In the genomic region with DNA sequence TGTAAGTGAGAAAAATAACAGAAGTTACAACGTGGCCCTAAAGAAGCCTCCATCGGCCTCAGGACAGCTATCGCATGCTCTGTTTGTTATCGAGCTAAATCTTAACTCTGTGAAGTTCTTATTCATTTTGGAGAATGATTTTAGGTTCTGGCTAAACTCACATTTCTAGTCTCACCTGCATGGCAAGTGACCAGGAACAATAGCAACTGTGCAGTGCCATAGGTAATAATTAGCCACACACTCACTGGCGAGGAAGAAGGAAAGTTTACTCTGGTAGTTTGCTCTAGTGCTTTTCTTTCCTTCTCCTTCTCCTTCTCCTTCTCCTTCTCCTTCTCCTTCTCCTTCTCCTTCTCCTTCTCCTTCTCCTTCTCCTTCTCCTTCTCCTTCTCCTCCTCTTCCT, we compare ENCODE assay signal across 28 mouse cellular contexts.
A peak's percentile ranks its signal among the peaks of the same experiment; 100 is the strongest.
DNase-seq lines count a peak whose midpoint lies in the region; ATAC-seq and TF ChIP-seq lines count a peak whose summit lies in the region.
"Had no signal": no experiment of that assay in that cellular context is flagged by ENCODE, and none has a peak within 500 bp of the region (broad histone marks: within the 10 kb centered on the region; RNA-seq: fewer than 3 reads in every experiment).

No protein-coding gene starts in this region.

- H3K27me3 ChIP-seq in forebrain, embryonic 15.5 days = no peaks in the 10 kb centered on the region
- no peaks in the 10 kb centered on the region for H3K27me3 ChIP-seq in forebrain, embryonic 13.5 days
- no peaks in the 10 kb centered on the region for H3K27me3 ChIP-seq in kidney, embryonic 14.5 days (ENCODE audit: control insufficient read depth, insufficient read depth, low read length)
- H3K27me3 ChIP-seq in midbrain, embryonic 11.5 days (ENCODE audit: control insufficient read depth, insufficient read depth, low read length) = no peaks in the 10 kb centered on the region
- H3K27me3 ChIP-seq: CH12.LX; forebrain, embryonic 12.5 days; hindbrain, embryonic 13.5 days; limb, embryonic 13.5 days; stomach, embryonic 15.5 days had no signal

- DNase-seq in kidney, adult 11 months = no peak
- peak; percentile 21 for DNase-seq in lung, postnatal 36 days
- DNase-seq in lung, adult 2 months = no peak
- DNase-seq in midbrain, embryonic 11.5 days (ENCODE audit: low spot score, missing footprints) = no peak
- DNase-seq: adrenal gland, adult 2 months; cerebellum, adult 2 months; cerebellum, postnatal 14 days; gastrocnemius, postnatal 25 days; heart, adult 18-20 months; heart, postnatal 4 days; right cerebral cortex, postnatal 25 days; thymus, postnatal 14 days had no signal

- H3K9me3 ChIP-seq in forebrain, embryonic 15.5 days = no peaks in the 10 kb centered on the region
- H3K9me3 ChIP-seq in forebrain, embryonic 13.5 days (replicated peaks) = peaks cover 5% of the 10 kb centered on the region; the same call in 1 of the 2 replicates
- H3K9me3 ChIP-seq in kidney, embryonic 14.5 days (ENCODE audit: control insufficient read depth, low read length) = peaks cover 2% of the 10 kb centered on the region; the same call in 1 of the 2 replicates
- H3K9me3 ChIP-seq in midbrain, embryonic 11.5 days (ENCODE audit: control insufficient read depth, low read length) = no peaks in the 10 kb centered on the region; the same call in 1 of the 2 replicates
- H3K9me3 ChIP-seq: hindbrain, embryonic 13.5 days; limb, embryonic 13.5 days; stomach, embryonic 15.5 days had no signal

- peaks cover 23% of the 10 kb centered on the region for H3K4me1 ChIP-seq in forebrain, embryonic 15.5 days
- H3K4me1 ChIP-seq in forebrain, embryonic 13.5 days = peaks cover 24% of the 10 kb centered on the region
- H3K4me1 ChIP-seq in kidney, embryonic 14.5 days (ENCODE audit: control insufficient read depth, insufficient read depth, low read length) = no peaks in the 10 kb centered on the region
- H3K4me1 ChIP-seq in lung, adult 2 months (ENCODE audit: control insufficient read depth, insufficient read depth, low read length) = peaks cover 8% of the 10 kb centered on the region; the same call in 1 of the 2 replicates
- H3K4me1 ChIP-seq in midbrain, embryonic 11.5 days (ENCODE audit: control insufficient read depth, insufficient read depth, low read length) = no peaks in the 10 kb centered on the region
- H3K4me1 ChIP-seq: midbrain, embryonic 10.5 days; stomach, embryonic 15.5 days had no signal

- no peak for TF ChIP-seq POLR2A in lung, adult 2 months (IDR thresholded peaks at IDR 0.05; ENCODE audit: borderline replicate concordance, extremely low read depth, low read depth, low read length)

- H3K9ac ChIP-seq in forebrain, embryonic 15.5 days (replicated peaks) = no peak overlapping the region
- no peak overlapping the region for H3K9ac ChIP-seq in forebrain, embryonic 13.5 days
- H3K9ac ChIP-seq in kidney, embryonic 14.5 days (ENCODE audit: low read depth, low read length) = no peak overlapping the region
- H3K9ac ChIP-seq in midbrain, embryonic 11.5 days (ENCODE audit: low read length) = no peak overlapping the region
- H3K9ac ChIP-seq: forebrain, embryonic 12.5 days; hindbrain, embryonic 13.5 days; limb, embryonic 13.5 days; stomach, embryonic 15.5 days had no signal

- 89% methylated on average over 5 of the region's 5 CpGs for WGBS in forebrain, embryonic 15.5 days
- WGBS in forebrain, embryonic 13.5 days = 89% methylated on average over 5 of the region's 5 CpGs
- 59% methylated on average over 5 of the region's 5 CpGs for WGBS in kidney, embryonic 14.5 days
- 64% methylated on average over 5 of the region's 5 CpGs for WGBS in lung, adult 2 months
- whole genome bisulfite sequencing in midbrain, embryonic 11.5 days = 85% methylated on average over 5 of the region's 5 CpGs

- no peak overlapping the region for H3K4me3 ChIP-seq in forebrain, embryonic 15.5 days
- no peak overlapping the region for H3K4me3 ChIP-seq in forebrain, embryonic 13.5 days
- H3K4me3 ChIP-seq in kidney, embryonic 14.5 days (ENCODE audit: low read length) = no peak overlapping the region
- no peak overlapping the region for H3K4me3 ChIP-seq in lung, adult 2 months (replicated peaks; ENCODE audit: extremely low read depth, low read depth, low read length)
- H3K4me3 ChIP-seq in midbrain, embryonic 11.5 days (ENCODE audit: low read depth, low read length) = no peak overlapping the region
- H3K4me3 ChIP-seq: forebrain, embryonic 12.5 days; hindbrain, embryonic 13.5 days; layer of hippocampus, adult 2 months; left cerebral cortex, adult 2 months; limb, embryonic 13.5 days; midbrain, embryonic 10.5 days; stomach, embryonic 15.5 days had no signal

- ATAC-seq in forebrain, embryonic 15.5 days (replicated peaks) = no peak
- no peak for ATAC-seq in forebrain, embryonic 13.5 days
- no peak for ATAC-seq in kidney, embryonic 14.5 days (ENCODE audit: low FRiP score, low TSS enrichment)
- no peak for ATAC-seq in midbrain, embryonic 11.5 days (ENCODE audit: low FRiP score)
- ATAC-seq: activated CD4-positive, CD25-positive, alpha-beta regulatory T cell, adult 4 months; intestine, embryonic 16.5 days; midbrain, embryonic 16.5 days had no signal

- H3K36me3 ChIP-seq in forebrain, embryonic 15.5 days = no peaks in the 10 kb centered on the region
- H3K36me3 ChIP-seq in forebrain, embryonic 13.5 days (ENCODE audit: poor library complexity, severe bottlenecking) = no peaks in the 10 kb centered on the region
- no peaks in the 10 kb centered on the region for H3K36me3 ChIP-seq in kidney, embryonic 14.5 days (ENCODE audit: control insufficient read depth, insufficient read depth, low read length)
- H3K36me3 ChIP-seq in midbrain, embryonic 11.5 days (ENCODE audit: control insufficient read depth, insufficient read depth, low read length) = no peaks in the 10 kb centered on the region
- H3K36me3 ChIP-seq: forebrain, embryonic 12.5 days; limb, embryonic 13.5 days; midbrain, embryonic 10.5 days; stomach, embryonic 15.5 days had no signal

- peak overlapping the region; percentile 89; the same call in 1 of the 2 replicates for H3K27ac ChIP-seq in forebrain, embryonic 15.5 days (replicated peaks)
- no peak overlapping the region for H3K27ac ChIP-seq in forebrain, embryonic 13.5 days
- peak overlapping the region; percentile 42; the same call in 1 of the 2 replicates for H3K27ac ChIP-seq in kidney, embryonic 14.5 days (ENCODE audit: low read depth, low read length)
- H3K27ac ChIP-seq in midbrain, embryonic 11.5 days (ENCODE audit: low read depth, low read length) = no peak overlapping the region
- H3K27ac ChIP-seq: forebrain, embryonic 12.5 days; left cerebral cortex, adult 2 months; limb, embryonic 13.5 days; midbrain, embryonic 10.5 days; stomach, embryonic 15.5 days had no signal

- TF ChIP-seq CTCF in lung, adult 2 months (IDR thresholded peaks at IDR 0.05; ENCODE audit: insufficient read depth, low read length) = no peak

- H3K4me2 ChIP-seq in forebrain, embryonic 15.5 days (replicated peaks) = no peak overlapping the region
- H3K4me2 ChIP-seq in forebrain, embryonic 13.5 days = no peak overlapping the region
- no peak overlapping the region for H3K4me2 ChIP-seq in kidney, embryonic 14.5 days (replicated peaks; ENCODE audit: low read depth, low read length)
- no peak overlapping the region for H3K4me2 ChIP-seq in midbrain, embryonic 11.5 days
- H3K4me2 ChIP-seq: forebrain, embryonic 12.5 days; heart, embryonic 11.5 days; hindbrain, embryonic 13.5 days; limb, embryonic 13.5 days; liver, embryonic 11.5 days; stomach, embryonic 15.5 days had no signal

Comparison
In these comparisons a context has a peak if more than half of its experiments do, and no peak if none do; other contexts are left out.
1. H3K27ac ChIP-seq: peak in forebrain, embryonic 15.5 days (single experiment) and kidney, embryonic 14.5 days (single experiment); none in forebrain, embryonic 13.5 days (single experiment) and midbrain, embryonic 11.5 days (single experiment).